Mouse (Mus musculus) liver, embryonic 14.5 days (tissue): ENCODE data around the gene Rad51. TPM values are rescaled to one million over a fixed set of nuclear protein-coding genes. Genes with fewer than 3 reads are reported as not detected.

Experiments used
- ATAC-seq: fragments of 200-750 bp; cut with Nextera tagmentation; 2 replicates; pipeline ENCODE4 v1.8.0; 2017; ENCODE audit warnings: moderate number of reproducible peaks, mild to moderate bottlenecking, moderate library complexity; ENCODE audit not compliant: insufficient read depth
- DNase-seq, 3 experiments: peaks; one replicate each; pipeline ENCODE4 v3.0.0-alpha.2; 2012 to 2013; ENCODE audit warnings: low read depth in 3 of 3, low spot score in 3 of 3
- H3K27ac ChIP-seq: fragments of 300-500 bp; sonication (generic); 2 replicates; pipeline ENCODE4 v1.5.1; 2014; ENCODE audit warnings: moderate library complexity, mild to moderate bottlenecking, control low read depth, inconsistent platforms
- H3K27me3 ChIP-seq: fragments of 300-500 bp; sonication (generic); 2 replicates; pipeline ENCODE4 v1.6.1; 2014; ENCODE audit warnings: mild to moderate bottlenecking, low read length, moderate library complexity; ENCODE audit not compliant: control insufficient read depth, insufficient read depth
- H3K36me3 ChIP-seq: fragments of 300-500 bp; sonication (generic); replicated peaks from 2 replicates; pipeline ENCODE4 v1.6.1; 2014; ENCODE audit warnings: low read depth; ENCODE audit not compliant: control insufficient read depth, insufficient read depth
- H3K4me1 ChIP-seq, 2 experiments: fragments of 200-500 bp in 1 of 2; fragments of 300-500 bp in 1 of 2; sonication (generic) in 1 of 2; replicated peaks; 2 replicates each; pipeline ENCODE4 v1.6.1; 2012 to 2014; ENCODE audit warnings: antibody characterized with exemption in 1 of 2, inconsistent platforms in 1 of 2, low read length in 1 of 2; ENCODE audit not compliant: control insufficient read depth in 2 of 2, insufficient read depth in 2 of 2
- H3K4me2 ChIP-seq: fragments of 300-500 bp; sonication (generic); 2 replicates; pipeline ENCODE4 v1.6.1; 2014; ENCODE audit warnings: low read depth, mild to moderate bottlenecking, control low read depth, moderate library complexity
- H3K4me3 ChIP-seq, 2 experiments: fragments of 200-500 bp in 1 of 2; fragments of 300-500 bp in 1 of 2; sonication (generic) in 1 of 2; 2 replicates each; pipeline ENCODE4 v1.5.1; 2012 to 2014; ENCODE audit warnings: low read depth in 2 of 2, low read length in 2 of 2, mild to moderate bottlenecking in 2 of 2, control low read depth in 1 of 2, inconsistent platforms in 1 of 2, moderate library complexity in 1 of 2; ENCODE audit not compliant: insufficient read depth in 1 of 2
- H3K9ac ChIP-seq: fragments of 300-500 bp; sonication (generic); replicated peaks from 2 replicates; pipeline ENCODE4 v1.6.1; 2014; ENCODE audit warnings: mild to moderate bottlenecking, control low read depth, moderate library complexity
- H3K9me3 ChIP-seq: fragments of 300-500 bp; sonication (generic); 2 replicates; pipeline ENCODE4 v1.6.1; 2016; ENCODE audit warnings: low read length, mixed read lengths; ENCODE audit not compliant: control insufficient read depth
- CTCF ChIP-seq: IDR thresholded peaks from 2 replicates; pipeline ENCODE4 v1.5.1; 2016; ENCODE audit warnings: antibody characterized with exemption, low read depth, control low read depth
- EP300 ChIP-seq: IDR thresholded peaks from 2 replicates; pipeline ENCODE4 v1.6.1; 2016; ENCODE audit warnings: antibody characterized with exemption, low read depth
- WGBS: fragments of 180-500 bp; shearing (Covaris S2); extraction: QIAGEN DNeasy Blood & Tissue Kit; methylation state at CpG from one replicate; pipeline ENCODE4 v1.1.7; 2014; ENCODE audit not compliant: insufficient replicate concordance; 5-methylcytosine and 5-hydroxymethylcytosine counted together
- polyA plus RNA-seq, 2 experiments: library from polyadenylated mRNA; depleted of rRNA in 1 of 2; stranded (reverse) in 1 of 2; unstranded in 1 of 2; fragments of >200 nt; fragmentation: Nextera tagmentation in 1 of 2; extraction: Ambion mirVana in 1 of 2; gene quantifications; 2 replicates each; pipeline versions ENCODE4 v1.2.1 to v1.2.3; 2012 to 2014

The Rad51 gene
- polyA plus RNA-seq, 2 experiments: 28.7 to 35.7 TPM

DNA sequence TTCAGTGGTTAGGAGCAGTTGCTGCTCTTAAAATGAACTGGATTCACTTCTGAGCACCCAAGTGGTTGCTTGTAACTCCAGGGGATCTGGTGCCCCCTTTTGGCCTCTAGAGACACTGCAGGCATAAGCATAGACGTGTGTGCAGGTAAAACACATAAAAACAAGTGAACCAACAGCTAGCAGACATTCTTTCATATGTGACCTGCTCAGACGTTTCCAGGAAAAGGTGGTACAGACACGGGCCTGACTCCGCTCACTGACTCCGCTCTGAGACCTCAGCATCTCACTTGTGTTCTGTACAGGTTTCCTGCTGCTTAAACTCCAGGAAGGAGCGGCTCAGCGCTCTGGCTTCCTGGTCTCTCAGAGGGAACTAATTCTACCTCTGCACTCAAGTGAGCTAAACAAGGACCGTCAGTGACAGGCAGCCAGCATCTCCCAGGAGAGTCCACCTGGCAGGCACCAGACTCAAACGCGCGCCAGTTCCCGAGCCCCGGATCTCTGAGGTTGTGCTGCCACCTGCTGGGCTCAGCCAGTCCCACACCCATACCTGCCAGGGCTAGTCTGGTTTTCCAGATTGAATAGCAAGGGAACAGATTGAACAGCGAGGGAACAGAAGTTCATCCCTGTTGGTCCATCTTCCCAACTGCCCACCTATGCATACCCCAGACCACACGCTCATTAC lies 76.6 kb downstream of the Rad51 start:
- WGBS: 5% methylated on average over 15 of the region's 15 CpGs
- no peak overlapping the region for H3K27ac ChIP-seq

DNA sequence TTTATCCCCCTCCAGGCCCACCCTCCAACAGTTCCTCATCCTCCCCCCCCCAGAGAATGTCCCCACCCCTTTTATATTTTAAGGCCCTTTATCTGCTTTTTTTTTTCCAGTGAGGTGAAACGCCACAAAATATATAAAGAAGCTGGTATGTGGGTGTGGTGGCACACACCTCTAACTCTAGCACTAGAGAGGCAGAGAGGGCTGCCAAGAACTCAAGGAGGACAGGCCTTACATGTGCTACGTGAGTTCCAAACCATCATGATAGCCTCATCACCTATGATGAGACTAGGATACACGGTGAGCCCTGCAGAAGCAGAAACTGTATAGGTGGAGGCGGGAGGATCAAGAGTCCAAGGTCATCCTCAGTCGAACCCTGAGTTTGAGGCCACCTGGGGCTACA lies 78.4 kb downstream of the Rad51 start:
- TF ChIP-seq EP300 (no peak), CTCF (no peak)
- Histone ChIP-seq H3K9ac (no peak overlapping the region), H3K9me3 (no peaks in the 10 kb centered on the region), H3K27ac (no peak overlapping the region), H3K4me3 (no peak overlapping the region), H3K36me3 (no peaks in the 10 kb centered on the region), H3K4me2 (no peak overlapping the region), H3K4me1 (peaks cover 0 to 3% of the 10 kb centered on the region in 2 experiments; a peak in 1 of 4 replicates), H3K27me3 (no peaks in the 10 kb centered on the region)
- ATAC-seq (no peak), DNase-seq (no peak)
- WGBS: 61% methylated on average over 5 of the region's 5 CpGs

More for the DNA sequence above, 76.6 kb downstream of the Rad51 start:
- peak overlapping the region; percentile 89 for H3K4me2 ChIP-seq
- no peaks in the 10 kb centered on the region for H3K36me3 ChIP-seq
- DNase-seq (peak; percentile 57 to 75 (median 65)), ATAC-seq (peak; percentile 89)
- 0 out of 2 replicates have a peak overlapping the region, but pooled peaks have one; percentile 43 for H3K9ac ChIP-seq
- H3K27me3 ChIP-seq: no peaks in the 10 kb centered on the region
- H3K4me1 ChIP-seq: peaks cover 0 to 3% of the 10 kb centered on the region in 2 experiments; a peak in 1 of 4 replicates
- peak; percentile 95 for TF ChIP-seq CTCF
- no peak for TF ChIP-seq EP300
- no peaks in the 10 kb centered on the region for H3K9me3 ChIP-seq
- peak overlapping the region; percentile 45 to 62 for H3K4me3 ChIP-seq

DNA sequence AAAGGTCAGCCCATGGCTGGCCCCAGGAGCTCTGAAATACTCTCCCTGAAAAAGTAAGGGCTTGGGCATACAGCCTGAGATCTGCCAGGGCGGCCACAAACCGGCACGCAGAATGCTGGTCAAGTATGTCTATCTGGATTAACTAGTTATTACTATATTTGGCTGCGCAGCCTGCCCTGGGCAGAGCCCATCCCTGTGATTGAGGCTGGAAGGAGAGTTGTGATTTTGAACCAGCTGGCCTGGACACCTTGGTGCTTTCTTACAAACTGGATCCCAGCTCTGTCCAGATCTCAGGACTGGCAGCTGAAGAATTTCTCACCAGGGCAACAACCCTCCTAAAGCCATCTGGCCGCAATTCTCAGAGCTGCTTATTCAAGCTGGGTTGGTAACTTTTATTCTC lies 81.5 kb downstream of the Rad51 start:
- Histone ChIP-seq H3K4me3 (no peak overlapping the region), H3K27ac (no peak overlapping the region), H3K9me3 (no peaks in the 10 kb centered on the region), H3K36me3 (no peaks in the 10 kb centered on the region), H3K4me1 (peaks cover 0 to 7% of the 10 kb centered on the region in 2 experiments; a peak in 1 of 4 replicates), H3K27me3 (no peaks in the 10 kb centered on the region), H3K4me2 (no peak overlapping the region), H3K9ac (no peak overlapping the region)
- 82% methylated on average over 5 of the region's 5 CpGs for WGBS
- ATAC-seq: no peak
- no peak for DNase-seq
- TF ChIP-seq CTCF: no peak
- TF ChIP-seq EP300: no peak

DNA sequence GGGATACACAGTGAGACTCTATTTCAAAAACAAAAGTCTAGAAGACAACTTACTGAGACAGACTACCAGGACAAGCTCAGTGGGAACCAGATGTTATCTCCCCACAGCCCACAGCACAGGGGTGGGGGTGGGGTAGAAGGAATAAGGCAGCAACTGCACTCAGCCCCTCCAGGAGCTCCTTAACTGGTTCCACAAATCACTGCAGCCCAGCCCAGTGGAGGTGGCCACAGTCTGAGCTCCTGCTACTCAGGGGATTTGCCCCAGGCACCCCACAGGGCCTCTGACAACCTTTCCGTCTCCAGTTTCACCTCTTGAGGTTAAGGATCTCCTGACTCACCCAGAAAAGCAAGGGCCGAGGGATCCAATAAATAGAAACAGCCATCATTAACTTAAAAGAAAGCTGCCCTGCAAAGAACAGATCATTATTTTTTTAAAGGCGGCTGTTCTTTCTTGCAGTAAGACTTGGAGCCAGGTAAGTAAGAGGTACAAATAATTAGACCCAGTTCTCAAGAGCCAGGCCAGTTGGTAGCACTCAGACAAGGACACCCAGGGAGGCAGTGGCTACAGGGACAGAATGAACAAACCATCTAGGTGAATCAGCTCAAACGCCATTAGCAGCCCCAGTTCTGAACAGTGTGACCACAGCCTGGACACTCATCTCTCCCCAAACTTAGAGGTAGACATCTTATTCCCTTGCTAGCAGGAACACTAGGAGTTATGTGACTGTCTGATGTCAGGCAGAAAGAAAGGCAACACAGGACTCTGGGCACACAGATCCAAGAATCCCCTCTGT lies 83.9 kb downstream of the Rad51 start:
- Histone ChIP-seq H3K4me1 (peaks cover 0 to 6% of the 10 kb centered on the region in 2 experiments; a peak in 1 of 4 replicates), H3K4me3 (no peak overlapping the region), H3K27me3 (no peaks in the 10 kb centered on the region), H3K9me3 (no peaks in the 10 kb centered on the region), H3K4me2 (no peak overlapping the region), H3K27ac (no peak overlapping the region), H3K36me3 (no peaks in the 10 kb centered on the region), H3K9ac (no peak overlapping the region)
- TF ChIP-seq EP300 (no peak), CTCF (no peak)
- 62% methylated on average over 4 of the region's 4 CpGs for WGBS
- DNase-seq (no peak), ATAC-seq (no peak)

Other genes with a start within 250 kb of the Rad51 start
- 4.9 and 5.2 TPM in 2 replicates for gene Bahd1, start 212.4 kb upstream of the Rad51 start, polyA plus RNA-seq (2012; rRNA removed)
- 0.83 and 1.0 TPM in 2 replicates for gene Bahd1, start 212.4 kb upstream of the Rad51 start, polyA plus RNA-seq (2014; fragmentation: Nextera tagmentation; extraction: Ambion mirVana)
- gene Chst14, start 186.3 kb upstream of the Rad51 start, polyA plus RNA-seq (2012; rRNA removed): 3.6 and 3.7 TPM in 2 replicates
- 4.2 and 4.3 TPM in 2 replicates for gene Chst14, start 186.3 kb upstream of the Rad51 start, polyA plus RNA-seq (2014; fragmentation: Nextera tagmentation; extraction: Ambion mirVana)
- gene Ccdc32, start 83.4 kb upstream of the Rad51 start, polyA plus RNA-seq (2012; rRNA removed): 5.4 and 6.9 TPM in 2 replicates
- gene Ccdc32, start 83.4 kb upstream of the Rad51 start, polyA plus RNA-seq (2014; fragmentation: Nextera tagmentation; extraction: Ambion mirVana): 12.6 and 12.9 TPM in 2 replicates
- gene Rpusd2, start 78.0 kb upstream of the Rad51 start, polyA plus RNA-seq (2012; rRNA removed): 3.6 and 4.0 TPM in 2 replicates
- gene Rpusd2, start 78.0 kb upstream of the Rad51 start, polyA plus RNA-seq (2014; fragmentation: Nextera tagmentation; extraction: Ambion mirVana): 2.3 and 3.0 TPM in 2 replicates
- gene Knl1, start 65.7 kb upstream of the Rad51 start, polyA plus RNA-seq (2012; rRNA removed): 3.4 and 6.2 TPM in 2 replicates
- 45.5 and 49.7 TPM in 2 replicates for gene Knl1, start 65.7 kb upstream of the Rad51 start, polyA plus RNA-seq (2014; fragmentation: Nextera tagmentation; extraction: Ambion mirVana)
- gene Rmdn3, start 44.2 kb downstream of the Rad51 start, polyA plus RNA-seq (2012; rRNA removed): 15.0 and 22.8 TPM in 2 replicates
- 42.2 and 47.6 TPM in 2 replicates for gene Rmdn3, start 44.2 kb downstream of the Rad51 start, polyA plus RNA-seq (2014; fragmentation: Nextera tagmentation; extraction: Ambion mirVana)
- 35.4 and 59.7 TPM in 2 replicates for gene Gchfr, start 55.0 kb downstream of the Rad51 start, polyA plus RNA-seq (2012; rRNA removed)
- gene Gchfr, start 55.0 kb downstream of the Rad51 start, polyA plus RNA-seq (2014; fragmentation: Nextera tagmentation; extraction: Ambion mirVana): 75.9 and 80.3 TPM in 2 replicates
- not detected in 2 replicates for gene Gm14137, start 61.7 kb downstream of the Rad51 start, polyA plus RNA-seq (2012; rRNA removed)
- gene Gm14137, start 61.7 kb downstream of the Rad51 start, polyA plus RNA-seq (2014; fragmentation: Nextera tagmentation; extraction: Ambion mirVana): 0.05 TPM in 1 of 2 replicates, not detected in the other
- gene Zfyve19, start 95.8 kb downstream of the Rad51 start, polyA plus RNA-seq (2012; rRNA removed): 19.4 and 20.5 TPM in 2 replicates
- gene Zfyve19, start 95.8 kb downstream of the Rad51 start, polyA plus RNA-seq (2014; fragmentation: Nextera tagmentation; extraction: Ambion mirVana): 16.4 and 18.2 TPM in 2 replicates
- 4.6 and 9.5 TPM in 2 replicates for gene Dnajc17, start 96.0 kb downstream of the Rad51 start, polyA plus RNA-seq (2012; rRNA removed)
- 5.4 and 6.9 TPM in 2 replicates for gene Dnajc17, start 96.0 kb downstream of the Rad51 start, polyA plus RNA-seq (2014; fragmentation: Nextera tagmentation; extraction: Ambion mirVana)
- not detected in 2 replicates for gene Ppp1r14d, start 117.1 kb downstream of the Rad51 start, polyA plus RNA-seq (2012; rRNA removed)
- not detected in 2 replicates for gene Ppp1r14d, start 117.1 kb downstream of the Rad51 start, polyA plus RNA-seq (2014; fragmentation: Nextera tagmentation; extraction: Ambion mirVana)
- 0.11 and 0.27 TPM in 2 replicates for gene Spint1, start 124.6 kb downstream of the Rad51 start, polyA plus RNA-seq (2012; rRNA removed)
- 0.11 and 0.13 TPM in 2 replicates for gene Spint1, start 124.6 kb downstream of the Rad51 start, polyA plus RNA-seq (2014; fragmentation: Nextera tagmentation; extraction: Ambion mirVana)
- 0.02 TPM in 1 of 2 replicates, not detected in the other for gene Rhov, start 158.5 kb downstream of the Rad51 start, polyA plus RNA-seq (2012; rRNA removed)
- not detected in 2 replicates for gene Rhov, start 158.5 kb downstream of the Rad51 start, polyA plus RNA-seq (2014; fragmentation: Nextera tagmentation; extraction: Ambion mirVana)
- gene Vps18, start 175.9 kb downstream of the Rad51 start, polyA plus RNA-seq (2012; rRNA removed): 3.2 and 3.4 TPM in 2 replicates
- gene Vps18, start 175.9 kb downstream of the Rad51 start, polyA plus RNA-seq (2014; fragmentation: Nextera tagmentation; extraction: Ambion mirVana): 3.2 and 3.5 TPM in 2 replicates
- gene Dll4, start 213.0 kb downstream of the Rad51 start, polyA plus RNA-seq (2012; rRNA removed): 1.3 and 1.4 TPM in 2 replicates
- gene Dll4, start 213.0 kb downstream of the Rad51 start, polyA plus RNA-seq (2014; fragmentation: Nextera tagmentation; extraction: Ambion mirVana): 0.83 and 0.86 TPM in 2 replicates
- gene Chac1, start 238.4 kb downstream of the Rad51 start, polyA plus RNA-seq (2012; rRNA removed): 0.56 and 1.2 TPM in 2 replicates
- 0.29 and 1.7 TPM in 2 replicates for gene Chac1, start 238.4 kb downstream of the Rad51 start, polyA plus RNA-seq (2014; fragmentation: Nextera tagmentation; extraction: Ambion mirVana)